Mouse (Mus musculus) neural tube, embryonic 14.5 days (tissue): ENCODE measurements at regions not wholly inside any gene's neighbourhood (a gene's known extent, or its start where the extent isn't known, plus 50 kb on each side); places are given as distances from the start of the nearest gene placed in this dataset.

ENCODE experiments used
- ATAC-seq: fragments of 200-750 bp; cut with Nextera tagmentation; 2 replicates; pipeline ENCODE4 v1.8.0; 2017; ENCODE audit warnings: low read depth, mild to moderate bottlenecking, moderate TSS enrichment, moderate library complexity
- H3K27ac ChIP-seq: fragments of 300-500 bp; sonication (generic); 2 replicates; pipeline ENCODE4 v1.5.1; 2014; ENCODE audit warnings: low read depth, mild to moderate bottlenecking, control low read depth, low read length, moderate library complexity, mixed read lengths
- H3K27me3 ChIP-seq: fragments of 300-500 bp; sonication (generic); 2 replicates; pipeline ENCODE4 v1.6.1; 2014; ENCODE audit warnings: low read length; ENCODE audit not compliant: control insufficient read depth, insufficient read depth
- H3K36me3 ChIP-seq: fragments of 300-500 bp; sonication (generic); 2 replicates; pipeline ENCODE4 v1.6.1; 2014; ENCODE audit warnings: low read length, mixed read lengths; ENCODE audit not compliant: control insufficient read depth, insufficient read depth
- H3K4me1 ChIP-seq: fragments of 300-500 bp; sonication (generic); 2 replicates; pipeline ENCODE4 v1.6.1; 2014; ENCODE audit warnings: low read length; ENCODE audit not compliant: control insufficient read depth, insufficient read depth
- H3K4me2 ChIP-seq: fragments of 300-500 bp; sonication (generic); 2 replicates; pipeline ENCODE4 v1.6.1; 2014; ENCODE audit warnings: mild to moderate bottlenecking, low read depth, low read length, control low read depth
- H3K4me3 ChIP-seq: fragments of 300-500 bp; sonication (generic); 2 replicates; pipeline ENCODE4 v1.5.1; 2014; ENCODE audit warnings: low read depth, low read length, control low read depth, mixed read lengths
- H3K9ac ChIP-seq: fragments of 300-500 bp; sonication (generic); replicated peaks from 2 replicates; pipeline ENCODE4 v1.6.1; 2014; ENCODE audit warnings: low read depth, mild to moderate bottlenecking, control low read depth, low read length, mixed read lengths
- H3K9me3 ChIP-seq: fragments of 300-500 bp; sonication (generic); 2 replicates; pipeline ENCODE4 v1.6.1; 2016; ENCODE audit warnings: low read length; ENCODE audit not compliant: control insufficient read depth
- WGBS: fragments of 180-500 bp; shearing (Covaris S2); extraction: QIAGEN DNeasy Blood & Tissue Kit; methylation state at CpG from one replicate; pipeline ENCODE4 v1.1.7; 2014; 5-methylcytosine and 5-hydroxymethylcytosine counted together

DNA sequence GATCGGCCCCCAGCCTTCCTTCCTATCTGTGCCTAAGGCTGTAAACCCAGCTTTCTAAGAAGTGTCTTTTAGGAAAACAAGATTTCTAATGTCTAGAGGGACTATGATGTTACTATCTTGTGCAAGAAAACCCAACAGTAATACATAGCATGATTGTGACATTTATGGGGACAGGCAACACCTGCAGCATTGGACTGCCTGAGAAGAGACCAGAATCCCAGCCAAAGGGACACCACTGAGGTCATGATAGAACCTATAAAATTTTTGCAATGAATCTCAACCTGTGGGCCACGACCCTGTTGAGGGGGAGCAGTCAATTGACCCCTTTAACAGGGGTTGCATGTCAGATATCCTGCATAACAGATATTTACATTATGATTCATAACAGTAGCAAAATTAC lies 208.1 kb upstream of the Daam1 start:
- no peaks in the 10 kb centered on the region for H3K9me3 ChIP-seq
- H3K4me2 ChIP-seq = no peak overlapping the region
- ATAC-seq = no peak
- WGBS = 87% methylated on average over 2 of the region's 2 CpGs
- H3K27me3 ChIP-seq = no peaks in the 10 kb centered on the region
- no peak overlapping the region for H3K4me3 ChIP-seq
- no peaks in the 10 kb centered on the region for H3K36me3 ChIP-seq
- H3K9ac ChIP-seq = no peak overlapping the region
- H3K4me1 ChIP-seq = no peaks in the 10 kb centered on the region
- H3K27ac ChIP-seq = no peak overlapping the region

DNA sequence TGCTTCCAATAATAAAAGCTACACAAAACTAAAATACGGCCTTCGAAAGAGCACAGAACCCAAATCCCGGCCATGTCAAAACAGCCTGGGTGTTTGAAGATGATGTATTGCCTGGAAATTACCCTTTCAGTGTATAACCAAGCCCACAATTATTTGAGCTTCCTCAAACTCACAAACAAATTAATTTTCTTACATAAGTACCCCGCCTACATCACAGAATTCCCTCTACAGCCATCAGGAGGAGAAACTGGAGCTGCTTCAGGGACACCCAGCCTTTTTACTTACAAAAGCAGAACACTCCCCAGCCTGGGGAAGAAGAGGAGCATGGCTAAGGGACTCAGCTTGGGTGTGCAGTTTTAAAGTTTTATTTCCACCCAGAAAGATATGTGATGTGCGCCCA lies 207.6 kb upstream of the Daam1 start:
- WGBS = 92% methylated on average over 5 of the region's 5 CpGs
- Histone ChIP-seq H3K27me3 (no peaks in the 10 kb centered on the region), H3K4me1 (no peaks in the 10 kb centered on the region), H3K9ac (no peak overlapping the region), H3K27ac (no peak overlapping the region), H3K9me3 (no peaks in the 10 kb centered on the region), H3K36me3 (no peaks in the 10 kb centered on the region), H3K4me3 (no peak overlapping the region), H3K4me2 (no peak overlapping the region)
- ATAC-seq = no peak

DNA sequence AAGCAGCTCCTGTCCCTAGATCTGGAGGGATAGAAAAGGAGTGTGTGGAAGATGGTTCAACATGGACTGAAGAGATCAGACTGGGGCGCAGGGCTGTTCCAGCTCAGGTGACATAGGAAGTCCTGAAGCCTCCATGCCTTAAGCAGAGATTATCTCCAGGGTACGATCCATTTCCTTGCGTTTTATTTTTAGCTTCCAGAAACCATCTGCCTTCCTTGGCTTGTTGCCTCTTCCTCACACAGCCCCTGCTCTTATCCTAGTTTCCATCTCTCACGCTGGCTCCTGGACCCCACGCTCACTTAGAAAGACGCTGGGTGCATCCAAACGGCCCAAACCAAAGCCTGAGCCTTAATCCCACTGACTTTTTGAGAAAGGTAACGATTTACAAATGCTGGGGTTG lies 206.8 kb upstream of the Daam1 start:
- H3K4me1 ChIP-seq = no peaks in the 10 kb centered on the region
- H3K36me3 ChIP-seq = no peaks in the 10 kb centered on the region
- H3K9me3 ChIP-seq = no peaks in the 10 kb centered on the region
- no peak overlapping the region for H3K27ac ChIP-seq
- no peak overlapping the region for H3K4me3 ChIP-seq
- 83% methylated on average over 8 of the region's 8 CpGs for WGBS
- H3K27me3 ChIP-seq = no peaks in the 10 kb centered on the region
- no peak for ATAC-seq
- no peak overlapping the region for H3K9ac ChIP-seq
- no peak overlapping the region for H3K4me2 ChIP-seq

DNA sequence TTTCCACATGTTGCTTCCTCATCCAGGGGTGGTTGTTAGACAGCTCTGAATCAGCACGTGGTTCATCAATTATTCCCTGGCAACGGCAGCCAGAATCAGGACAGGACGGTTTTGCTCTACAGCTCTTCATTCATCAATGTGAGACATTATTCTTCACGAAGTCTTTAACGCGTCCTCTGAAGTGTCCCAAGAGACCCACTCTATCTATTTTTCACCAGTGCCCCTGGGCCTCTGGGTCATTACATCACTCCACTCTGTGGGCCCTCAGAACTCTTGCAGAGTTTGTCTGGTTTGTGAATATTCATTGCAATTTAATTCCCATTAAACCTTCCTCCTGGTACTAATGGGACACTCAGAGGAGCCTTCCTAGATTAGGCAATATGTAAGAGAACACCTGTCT lies 206.2 kb upstream of the Daam1 start:
- Histone ChIP-seq H3K9me3 (no peaks in the 10 kb centered on the region), H3K36me3 (no peaks in the 10 kb centered on the region), H3K27me3 (no peaks in the 10 kb centered on the region), H3K4me1 (no peaks in the 10 kb centered on the region), H3K4me3 (no peak overlapping the region), H3K9ac (no peak overlapping the region), H3K27ac (no peak overlapping the region), H3K4me2 (no peak overlapping the region)
- no peak for ATAC-seq
- WGBS = 14% methylated on average over 6 of the region's 6 CpGs

DNA sequence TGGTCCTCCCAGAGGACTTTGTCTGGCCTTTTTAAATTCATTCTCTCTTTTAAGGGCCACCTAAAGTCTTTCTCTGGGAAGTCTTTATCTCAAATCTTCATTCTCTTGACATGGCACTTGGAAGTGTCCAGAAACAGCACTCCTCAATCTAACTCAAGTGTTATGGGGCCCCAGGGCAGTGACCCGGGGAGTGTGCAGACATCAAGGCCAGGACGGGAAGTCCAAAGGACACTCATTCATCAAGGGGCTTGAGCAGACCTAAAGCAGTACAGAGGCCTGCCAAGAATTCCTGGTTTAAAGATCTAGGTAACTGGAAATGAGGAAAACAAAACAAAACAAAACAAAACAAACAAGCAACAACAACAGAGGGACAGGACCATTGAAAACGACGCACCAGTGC lies 205.8 kb upstream of the Daam1 start:
- no peak for ATAC-seq

DNA sequence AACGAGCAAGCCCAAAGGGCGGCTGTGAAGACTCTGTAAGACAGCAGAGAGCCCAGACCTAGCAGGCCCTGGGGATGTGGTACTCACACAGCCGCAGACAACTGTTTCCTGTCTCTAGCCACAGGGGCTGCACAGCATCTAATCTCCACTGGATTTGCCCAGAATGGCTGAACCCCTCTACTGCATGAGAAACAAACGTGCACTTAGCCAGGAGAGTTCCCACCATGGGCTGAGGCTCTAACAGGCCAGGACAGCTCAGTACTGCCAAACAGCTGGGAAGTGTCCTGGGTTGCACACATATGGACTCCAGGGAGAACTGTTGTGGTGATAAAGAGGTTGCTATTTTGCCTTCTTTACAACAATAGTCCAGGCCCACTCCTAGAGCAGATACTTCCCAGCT lies 204.1 kb upstream of the Daam1 start:
- Histone ChIP-seq H3K9ac (no peak overlapping the region), H3K4me3 (no peak overlapping the region), H3K9me3 (no peaks in the 10 kb centered on the region), H3K27ac (no peak overlapping the region), H3K36me3 (no peaks in the 10 kb centered on the region), H3K4me2 (no peak overlapping the region), H3K27me3 (no peaks in the 10 kb centered on the region), H3K4me1 (no peaks in the 10 kb centered on the region)
- no peak for ATAC-seq
- WGBS = 79% methylated on average over 4 of the region's 4 CpGs

More for the DNA sequence above, 205.8 kb upstream of the Daam1 start:
- Histone ChIP-seq H3K27ac (no peak overlapping the region), H3K4me1 (no peaks in the 10 kb centered on the region), H3K4me2 (no peak overlapping the region), H3K36me3 (no peaks in the 10 kb centered on the region), H3K27me3 (no peaks in the 10 kb centered on the region), H3K9me3 (no peaks in the 10 kb centered on the region), H3K9ac (no peak overlapping the region), H3K4me3 (no peak overlapping the region)
- WGBS = 66% methylated on average over 4 of the region's 4 CpGs

DNA sequence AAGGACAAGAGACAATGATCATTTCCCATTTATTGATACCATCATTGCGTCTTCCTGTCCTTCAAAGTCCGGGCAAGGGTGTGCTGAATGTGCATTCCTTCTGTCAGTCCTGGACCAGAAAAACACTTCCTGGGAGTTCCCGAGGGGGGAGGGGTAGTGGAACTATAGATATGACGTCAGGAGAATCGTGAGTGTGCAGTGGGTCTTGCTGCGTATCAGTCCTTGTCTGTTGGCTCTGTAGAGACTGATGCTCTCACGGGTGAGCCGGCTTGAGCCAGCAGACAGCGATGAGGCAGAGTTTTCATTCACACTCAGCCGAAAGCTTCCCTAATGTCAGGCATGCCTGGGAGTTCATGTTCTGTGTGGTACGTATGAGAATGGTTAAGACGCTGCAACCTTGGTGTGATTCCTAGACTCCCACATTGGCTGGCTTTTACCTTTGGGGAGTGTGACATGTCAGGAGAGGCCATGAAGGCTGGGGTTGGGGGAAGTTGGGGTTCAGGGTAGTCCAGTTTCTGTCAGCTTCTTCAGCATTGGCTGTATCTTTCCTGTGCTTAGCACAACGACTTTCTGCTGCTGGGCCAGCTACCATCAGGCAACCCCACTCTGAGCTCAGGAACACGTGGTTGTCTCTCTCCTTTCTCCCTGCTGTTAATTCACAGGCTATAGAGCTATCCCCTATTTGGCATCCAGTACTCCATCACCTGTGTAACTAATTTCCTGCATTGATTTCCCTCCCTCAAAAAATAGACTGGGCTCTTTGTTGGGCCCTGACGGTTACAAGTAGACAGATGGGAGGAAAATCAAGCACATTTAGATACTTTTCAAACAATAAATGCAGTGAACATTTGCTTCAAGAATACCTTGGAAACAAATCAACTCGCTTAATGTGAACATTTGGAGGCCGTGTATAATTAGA lies 203.2 kb upstream of the Daam1 start:
- Histone ChIP-seq H3K4me3 (no peak overlapping the region), H3K4me1 (no peaks in the 10 kb centered on the region), H3K27ac (no peak overlapping the region), H3K4me2 (no peak overlapping the region), H3K9ac (no peak overlapping the region), H3K27me3 (no peaks in the 10 kb centered on the region), H3K9me3 (no peaks in the 10 kb centered on the region), H3K36me3 (no peaks in the 10 kb centered on the region)
- 63% methylated on average over 17 of the region's 17 CpGs for WGBS
- ATAC-seq = no peak

DNA sequence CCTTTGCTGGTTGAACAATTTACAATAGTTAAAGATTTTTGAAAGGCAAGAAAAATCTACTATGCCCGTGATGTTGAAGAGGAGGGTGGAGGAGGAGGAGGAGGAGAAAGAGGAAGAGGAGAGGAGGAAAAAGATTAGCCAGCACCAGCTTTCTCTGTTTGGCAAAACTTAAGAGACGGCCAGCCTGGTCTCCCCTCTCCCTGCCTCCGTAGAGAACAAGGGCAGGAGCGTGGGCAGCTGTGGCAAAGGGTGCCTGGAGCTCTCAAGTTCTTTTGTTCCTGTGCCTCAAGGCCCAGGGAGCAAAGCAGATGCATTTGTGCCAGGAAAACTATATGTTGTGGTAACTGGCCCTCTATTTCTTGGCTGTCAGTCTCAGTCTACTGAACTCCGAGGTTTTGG lies 202.5 kb upstream of the Daam1 start:
- Histone ChIP-seq H3K9me3 (no peaks in the 10 kb centered on the region), H3K4me2 (no peak overlapping the region), H3K9ac (no peak overlapping the region), H3K4me1 (no peaks in the 10 kb centered on the region), H3K27ac (no peak overlapping the region), H3K36me3 (no peaks in the 10 kb centered on the region), H3K4me3 (no peak overlapping the region), H3K27me3 (no peaks in the 10 kb centered on the region)
- WGBS = 42% methylated on average over 4 of the region's 5 CpGs
- ATAC-seq = no peak

DNA sequence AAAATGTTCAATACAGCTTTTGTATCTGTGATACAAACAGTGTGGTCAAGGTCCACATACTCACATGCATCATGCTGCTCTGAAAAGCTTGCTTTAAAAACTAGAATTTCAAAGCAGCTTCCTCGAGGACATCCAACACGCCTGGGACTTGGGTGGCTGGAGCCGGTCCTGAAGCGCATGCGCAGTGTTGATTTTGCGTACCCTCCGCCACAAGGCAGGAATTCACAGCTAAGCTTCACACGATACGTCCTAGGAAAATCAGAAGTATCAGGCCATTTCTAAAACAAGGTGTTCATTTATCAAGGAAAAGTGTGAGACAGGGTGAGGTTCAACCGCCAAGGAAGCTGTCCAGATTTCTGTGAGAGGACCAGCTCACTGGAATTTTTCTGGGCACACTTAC lies 202.1 kb upstream of the Daam1 start:
- Histone ChIP-seq H3K4me3 (no peak overlapping the region), H3K36me3 (no peaks in the 10 kb centered on the region), H3K4me1 (no peaks in the 10 kb centered on the region), H3K27me3 (no peaks in the 10 kb centered on the region), H3K4me2 (no peak overlapping the region), H3K27ac (no peak overlapping the region), H3K9me3 (no peaks in the 10 kb centered on the region), H3K9ac (no peak overlapping the region)
- WGBS = 83% methylated on average over 10 of the region's 10 CpGs
- ATAC-seq = no peak
